Mouse (Mus musculus): Measurements from ENCODE around the gene Pithd1.

Gene Pithd1

GRCm38 (mm10) chr4:135926195-135926808 lies 60.8 kb downstream of the Pithd1 start:
- DNase-seq = no peak
